ENCODE assay signal across 26 mouse cellular contexts in the genomic region with DNA sequence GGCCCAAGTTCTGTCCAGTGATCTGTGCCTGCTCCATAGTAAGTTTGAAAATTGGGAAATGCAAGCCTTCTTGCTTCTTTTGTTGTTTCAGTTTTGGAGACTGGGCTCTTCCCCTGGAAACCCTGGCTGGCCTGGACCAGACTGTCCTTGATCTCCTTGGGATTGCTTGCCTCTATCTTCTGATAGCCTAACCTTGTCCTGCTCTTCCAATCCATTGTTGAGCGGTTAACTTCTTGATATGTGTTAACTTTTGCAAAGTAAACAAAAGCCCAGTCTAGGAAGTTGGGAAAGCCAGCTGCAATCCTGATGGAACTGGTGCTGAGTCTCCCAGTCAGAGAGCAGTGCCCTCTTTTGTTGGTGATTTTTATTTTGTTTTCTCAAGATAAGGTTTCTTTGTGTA. TPM values are rescaled to one million over a fixed set of nuclear protein-coding genes. Genes with fewer than 3 reads are reported as not detected.
A peak's percentile ranks its signal among the peaks of the same experiment; 100 is the strongest.
DNase-seq lines count a peak whose midpoint lies in the region; ATAC-seq and TF ChIP-seq lines count a peak whose summit lies in the region.
"Had no signal": no experiment of that assay in that cellular context is flagged by ENCODE, and none has a peak within 500 bp of the region (broad histone marks: within the 10 kb centered on the region; RNA-seq: fewer than 3 reads in every experiment).

No protein-coding gene starts in this region.

- no peak for ATAC-seq in neural tube, embryonic 15.5 days (ENCODE audit: low FRiP score)
- ATAC-seq: activated CD4-positive, CD25-positive, alpha-beta regulatory T cell, adult 4 months; CD4-positive, CD25-positive, alpha-beta regulatory T cell, adult 4 months; Patski had no signal

- H3K36me3 ChIP-seq in ES-E14 (ENCODE audit: control insufficient read depth, insufficient read depth, low read length, poor library complexity, severe bottlenecking), result peaks cover 5% of the 10 kb centered on the region; the same call in 1 of the 2 replicates
- peaks cover 31% of the 10 kb centered on the region for H3K36me3 ChIP-seq in neural tube, embryonic 15.5 days

- 92% methylated on average over 1 of the region's 1 CpGs for WGBS in neural tube, embryonic 15.5 days

- no peaks in the 10 kb centered on the region for H3K9me3 ChIP-seq in ES-E14 (ENCODE audit: control insufficient read depth, insufficient read depth, low read depth, low read length)
- no peaks in the 10 kb centered on the region for H3K9me3 ChIP-seq in neural tube, embryonic 15.5 days (replicated peaks)
- H3K9me3 ChIP-seq: G1E had no signal

- in situ Hi-C loops in ES-E14 (cut with MboI; ENCODE audit: low sequenced_read_pairs in 2 of 2, unreplicated experiment in 2 of 2), result no loop called here

- no peak overlapping the region for H3K4me3 ChIP-seq in ES-E14 (ENCODE audit: insufficient read depth in 1 of 2, low read depth in 1 of 2, low read length in 2 of 2, poor library complexity in 1 of 2, severe bottlenecking in 1 of 2)
- no peak overlapping the region for H3K4me3 ChIP-seq in neural tube, embryonic 15.5 days (replicated peaks)

- intact Hi-C loops in left cerebral cortex, postnatal 10 days (cut with DNase I), result no loop called here

- DNase-seq in ovary, adult 18-20 months (ENCODE audit: low spot score), result peak; percentile 61
- no peak for DNase-seq in ovary, postnatal 36 days (ENCODE audit: low spot score)
- DNase-seq in ES-CJ7 (ENCODE audit: low read depth, low spot score) (peak; percentile 47), ES-E14 (ENCODE audit: low read depth, low spot score) (no peak), ZHBTc4 (ENCODE audit: low read depth, low spot score) (peak; percentile 86)
- DNase-seq in gastrocnemius, postnatal 4 days (ENCODE audit: low spot score in 2 of 2), result no peak
- DNase-seq in left cerebral cortex, postnatal 10 days (ENCODE audit: extremely low spot score in 1 of 2, low spot score in 2 of 2), result no peak
- DNase-seq: adrenal gland, adult 2 months; adrenal gland, adult 8-10 months; adrenal gland, postnatal 10 days; adrenal gland, postnatal 14 days; adrenal gland, postnatal 25 days; adrenal gland, postnatal 36 days; B cell, adult 2 months; cerebellum, adult 11 months; cerebellum, adult 11-12 months; cerebellum, adult 18-20 months; cerebellum, adult 2 months; cerebellum, adult 8-10 months had no signal

- no peaks in the 10 kb centered on the region for H3K27me3 ChIP-seq in neural tube, embryonic 15.5 days (replicated peaks)
- H3K27me3 ChIP-seq: CH12.LX, Patski had no signal

- peaks cover 0 to 28% of the 10 kb centered on the region in 2 experiments; a peak in 2 of 4 replicates for H3K4me1 ChIP-seq in ES-E14 (ENCODE audit: control insufficient read depth in 2 of 2, insufficient read depth in 2 of 2, low read length in 2 of 2, poor library complexity in 1 of 2)
- H3K4me1 ChIP-seq in neural tube, embryonic 15.5 days, result peaks cover 11% of the 10 kb centered on the region

- H3K4me2 ChIP-seq in neural tube, embryonic 15.5 days, result no peak overlapping the region

- H3K9ac ChIP-seq in ES-E14 (ENCODE audit: insufficient read depth, low read depth, low read length, poor library complexity, severe bottlenecking), result no peak overlapping the region
- no peak overlapping the region for H3K9ac ChIP-seq in neural tube, embryonic 15.5 days (replicated peaks)

- peak overlapping the region; percentile 64; the same call in 1 of the 2 replicates for H3K27ac ChIP-seq in ES-E14 (ENCODE audit: insufficient read depth, low read depth, low read length, poor library complexity, severe bottlenecking)
- no peak overlapping the region for H3K27ac ChIP-seq in neural tube, embryonic 15.5 days (replicated peaks)

TF ChIP-seq in ES-E14, 5 proteins besides CTCF, POLR2A, EP300 and RAD21:
- TF ChIP-seq CHD2 (IDR thresholded peaks at IDR 0.05; ENCODE audit: low read depth, low read length) (no peak), HCFC1 (IDR thresholded peaks at IDR 0.05; ENCODE audit: borderline replicate concordance, insufficient read depth, low read length) (no peak), ZNF384 (IDR thresholded peaks at IDR 0.05; ENCODE audit: low read depth, low read length) (no peak), ZC3H11A (IDR thresholded peaks at IDR 0.05; ENCODE audit: borderline replicate concordance, low read depth, low read length) (no peak), MAFK (IDR thresholded peaks at IDR 0.05; ENCODE audit: insufficient read depth, low read depth, low read length) (no peak)
TF ChIP-seq in ES-E14: peak in this region for 0.

RNA-seq across cellular contexts. Expression of a gene that starts 14.9 kb away (rescaled TPM):
- total RNA-seq in ES-E14 (2012; rRNA removed), result 14.4 and 15.2 TPM in 2 replicates
- 10 to 100 TPM; 36.1 to 40.1 TPM for total RNA-seq in gastrocnemius, postnatal 4 days (2021)
- total RNA-seq in left cerebral cortex, postnatal 10 days (2021), result 10 to 100 TPM; 37.9 to 38.6 TPM
- 58.5 and 58.8 TPM in 2 replicates for polyA plus RNA-seq in neural tube, embryonic 15.5 days (2015; fragmentation: Nextera tagmentation; extraction: Ambion mirVana)

RNA-seq across cellular contexts. Expression of a gene that starts 14.9 kb away (rescaled TPM):
- total RNA-seq in ES-E14 (2012; rRNA removed), result 9.7 and 14.8 TPM in 2 replicates
- total RNA-seq in gastrocnemius, postnatal 4 days (2021), result 10 to 100 TPM; 27.5 to 32.1 TPM
- 10 to 100 TPM; 40.6 to 43.2 TPM for total RNA-seq in left cerebral cortex, postnatal 10 days (2021)
- polyA plus RNA-seq in neural tube, embryonic 15.5 days (2015; fragmentation: Nextera tagmentation; extraction: Ambion mirVana), result 61.5 and 65.2 TPM in 2 replicates

RNA-seq across cellular contexts. Expression of a gene that starts 30.7 kb away (rescaled TPM):
- total RNA-seq in ES-E14 (2012; rRNA removed), result 47.2 and 47.9 TPM in 2 replicates
- total RNA-seq in gastrocnemius, postnatal 4 days (2021), result 100 to 1,000 TPM; 117 to 120 TPM
- total RNA-seq in left cerebral cortex, postnatal 10 days (2021), result 100 to 1,000 TPM; 901 to 907 TPM
- 504 and 568 TPM in 2 replicates for polyA plus RNA-seq in neural tube, embryonic 15.5 days (2015; fragmentation: Nextera tagmentation; extraction: Ambion mirVana)

RNA-seq across cellular contexts. Expression of a gene that starts 50.1 kb away (rescaled TPM):
- 32.6 and 33.7 TPM in 2 replicates for total RNA-seq in ES-E14 (2012; rRNA removed)
- 1 to 10 TPM; 7.3 to 7.9 TPM for total RNA-seq in gastrocnemius, postnatal 4 days (2021)
- total RNA-seq in left cerebral cortex, postnatal 10 days (2021), result 10 to 100 TPM; 19.2 to 19.5 TPM
- 9.6 and 10.8 TPM in 2 replicates for polyA plus RNA-seq in neural tube, embryonic 15.5 days (2015; fragmentation: Nextera tagmentation; extraction: Ambion mirVana)

RNA-seq across cellular contexts. Expression of a gene that starts 55.8 kb away (rescaled TPM):
- 333 and 353 TPM in 2 replicates for total RNA-seq in ES-E14 (2012; rRNA removed)
- total RNA-seq in gastrocnemius, postnatal 4 days (2021), result 10 to 100 TPM; 48.6 to 61.8 TPM
- 1,000 to 10,000 TPM in 1 of 2 experiments, 100 to 1,000 TPM in 1; 966 to 1,046 TPM for total RNA-seq in left cerebral cortex, postnatal 10 days (2021)
- 1,500 and 1,731 TPM in 2 replicates for polyA plus RNA-seq in neural tube, embryonic 15.5 days (2015; fragmentation: Nextera tagmentation; extraction: Ambion mirVana)
- total RNA-seq: MEL had no signal
- polyA plus RNA-seq: G1E had no signal

Comparison
In these comparisons a context has a peak if more than half of its experiments do, and no peak if none do; other contexts are left out.
1. DNase-seq: peak in ovary, adult 18-20 months (single experiment), ES-CJ7 (single experiment) and ZHBTc4 (single experiment); none in ovary, postnatal 36 days (single experiment), ES-E14 (single experiment), gastrocnemius, postnatal 4 days (0 of 2) and left cerebral cortex, postnatal 10 days (0 of 2).
2. RNA of a gene that starts 30.7 kb away (total RNA-seq): 901 to 907 TPM in left cerebral cortex, postnatal 10 days; 117 to 120 TPM in gastrocnemius, postnatal 4 days and 47.2 to 47.9 TPM in ES-E14; every median in the first group is over 4 times any median in the second.